Mouse (Mus musculus) heart, postnatal 0 days (tissue): ENCODE data around the gene Gps1. TPM values are rescaled to one million over a fixed set of nuclear protein-coding genes. Genes with fewer than 3 reads are reported as not detected.

Experiments
- ATAC-seq: fragments of 200-750 bp; cut with Nextera tagmentation; 2 replicates; pipeline ENCODE4 v1.8.0; 2017; ENCODE audit warnings: low read depth, moderate number of reproducible peaks, moderate library complexity; ENCODE audit not compliant: insufficient read depth
- DNase-seq: peaks from one replicate; pipeline ENCODE4 v3.0.0-alpha.2; 2016; ENCODE audit warnings: low spot score
- H3K27ac ChIP-seq: fragments of 300-500 bp; sonication (generic); 2 replicates; pipeline ENCODE4 v1.5.1; 2014; ENCODE audit warnings: low read depth, mild to moderate bottlenecking
- H3K27me3 ChIP-seq: fragments of 300-500 bp; sonication (generic); 2 replicates; pipeline ENCODE4 v1.6.1; 2014; ENCODE audit warnings: low read length, mixed read lengths; ENCODE audit not compliant: control insufficient read depth, insufficient read depth
- H3K36me3 ChIP-seq: fragments of 300-500 bp; sonication (generic); replicated peaks from 2 replicates; pipeline ENCODE4 v1.6.1; 2014; ENCODE audit warnings: low read length, mixed read lengths; ENCODE audit not compliant: control insufficient read depth, insufficient read depth
- H3K4me1 ChIP-seq: fragments of 300-500 bp; sonication (generic); 2 replicates; pipeline ENCODE4 v1.6.1; 2014; ENCODE audit warnings: antibody characterized with exemption; ENCODE audit not compliant: control insufficient read depth, insufficient read depth
- H3K4me2 ChIP-seq: fragments of 300-500 bp; sonication (generic); 2 replicates; pipeline ENCODE4 v1.6.1; 2014; ENCODE audit warnings: low read depth, mild to moderate bottlenecking, low read length, moderate library complexity
- H3K4me3 ChIP-seq: fragments of 300-500 bp; sonication (generic); 2 replicates; pipeline ENCODE4 v1.5.1; 2014; ENCODE audit warnings: low read depth, low read length
- H3K9ac ChIP-seq: fragments of 300-500 bp; sonication (generic); replicated peaks from 2 replicates; pipeline ENCODE4 v1.6.1; 2014; ENCODE audit warnings: low read depth, low read length, mixed read lengths
- H3K9me3 ChIP-seq: fragments of 300-500 bp; sonication (generic); replicated peaks from 2 replicates; pipeline ENCODE4 v1.6.1; 2016; ENCODE audit warnings: low read length; ENCODE audit not compliant: control insufficient read depth
- CTCF ChIP-seq: IDR thresholded peaks from 2 replicates; pipeline ENCODE4 v1.5.1; 2016; ENCODE audit warnings: antibody characterized with exemption, control low read depth, low read depth
- EP300 ChIP-seq: IDR thresholded peaks from 2 replicates; pipeline ENCODE4 v1.6.1; 2016; ENCODE audit warnings: antibody characterized with exemption, low read depth
- WGBS: fragments of 180-500 bp; shearing (Covaris S2); extraction: QIAGEN DNeasy Blood & Tissue Kit; methylation state at CpG from one replicate; pipeline ENCODE4 v1.1.7; 2014; 5-methylcytosine and 5-hydroxymethylcytosine counted together
- polyA plus RNA-seq: library from polyadenylated mRNA; unstranded; fragments of >200 nt; fragmentation: Nextera tagmentation; extraction: Ambion mirVana; gene quantifications from 2 replicates; pipeline ENCODE4 v1.2.1, GENCODE M21; 2015
- total RNA-seq: library from RNA; depleted of rRNA; stranded (reverse); fragments of >200 nt; gene quantifications from 2 replicates; pipeline ENCODE4 v1.2.3, GENCODE M21; 2014; ENCODE audit warnings: low replicate concordance

Gene Gps1
- total and polyA plus RNA-seq, 2 experiments from 2014 or later, result 94.2 to 125 TPM

GRCm38 (mm10) chr11:120768206-120768605, 15.9 kb upstream of the Gps1 start:
- H3K4me1 ChIP-seq, result no peaks in the 10 kb centered on the region
- H3K36me3 ChIP-seq, result no peaks in the 10 kb centered on the region
- H3K9ac ChIP-seq, result no peak overlapping the region
- H3K4me2 ChIP-seq, result no peak overlapping the region
- DNase-seq, result no peak
- WGBS, result 74% methylated on average over 1 of the region's 1 CpGs
- H3K4me3 ChIP-seq, result no peak overlapping the region
- no peak overlapping the region for H3K27ac ChIP-seq
- TF ChIP-seq EP300 (no peak), CTCF (no peak)
- H3K9me3 ChIP-seq, result no peaks in the 10 kb centered on the region
- no peak for ATAC-seq
- H3K27me3 ChIP-seq, result peaks cover 4% of the 10 kb centered on the region; the same call in 1 of the 2 replicates

DNA sequence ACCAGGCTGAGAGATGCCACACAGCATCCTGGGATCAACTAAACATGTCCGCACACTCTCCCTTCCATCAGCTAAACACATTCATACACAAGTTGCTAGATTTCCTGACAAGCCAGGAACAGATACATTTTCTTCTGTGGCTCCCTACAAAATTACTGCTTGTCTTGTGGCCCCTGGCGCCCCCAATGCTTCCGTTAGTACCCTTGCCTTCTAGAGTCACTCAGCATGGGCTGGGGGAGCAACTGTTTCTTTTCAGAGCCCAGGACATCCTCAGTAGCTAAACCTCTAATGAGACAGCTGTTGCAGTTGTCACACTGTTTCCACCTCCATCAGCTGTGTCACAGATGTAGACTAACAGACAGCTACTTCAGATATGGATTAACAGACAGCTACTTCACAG, 11.3 kb upstream of the Gps1 start:
- 57% methylated on average over 3 of the region's 3 CpGs for WGBS
- DNase-seq (no peak), ATAC-seq (no peak)
- Histone ChIP-seq H3K4me3 (no peak overlapping the region), H3K9me3 (no peaks in the 10 kb centered on the region), H3K27me3 (no peaks in the 10 kb centered on the region), H3K4me1 (no peaks in the 10 kb centered on the region), H3K27ac (no peak overlapping the region), H3K36me3 (no peaks in the 10 kb centered on the region), H3K4me2 (no peak overlapping the region), H3K9ac (no peak overlapping the region)
- no peak for TF ChIP-seq EP300
- no peak for TF ChIP-seq CTCF

DNA sequence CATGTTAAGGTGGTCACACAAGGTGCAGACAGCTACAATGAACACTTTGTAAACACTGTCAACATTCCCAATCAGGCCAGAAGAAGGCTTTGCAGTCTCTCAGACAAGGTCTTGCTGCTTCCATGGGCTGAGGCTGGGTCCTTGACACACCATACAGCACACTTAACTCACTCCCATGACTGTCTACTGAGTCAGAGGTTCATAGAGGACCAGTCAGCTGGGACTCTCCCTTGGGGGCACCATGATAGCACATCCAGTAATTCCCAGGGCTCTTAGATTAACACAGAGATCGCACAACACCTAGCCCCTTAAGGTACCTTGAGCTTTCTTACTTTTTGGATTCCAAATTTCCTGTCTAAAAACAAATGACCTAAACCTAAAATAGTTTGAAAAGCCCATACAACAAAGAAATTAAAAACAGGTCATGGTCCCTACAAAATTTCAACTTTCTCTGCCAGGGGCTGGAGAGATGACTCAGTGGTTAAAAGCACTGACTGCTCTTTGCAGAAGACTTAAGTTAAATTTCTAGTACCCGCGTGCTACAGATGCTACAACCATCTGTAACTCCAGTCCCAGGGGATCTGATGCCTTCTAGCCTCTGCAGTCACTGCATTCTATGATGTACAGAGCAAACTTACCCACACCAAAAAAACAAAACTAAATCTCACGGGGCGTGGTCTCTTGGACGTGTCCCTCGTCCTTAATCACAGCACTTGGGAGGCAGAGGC, 10.4 kb upstream of the Gps1 start:
- H3K27me3 ChIP-seq, result no peaks in the 10 kb centered on the region
- H3K9me3 ChIP-seq, result no peaks in the 10 kb centered on the region
- H3K9ac ChIP-seq, result no peak overlapping the region
- no peaks in the 10 kb centered on the region for H3K36me3 ChIP-seq
- no peak overlapping the region for H3K4me2 ChIP-seq
- no peak for TF ChIP-seq EP300
- TF ChIP-seq CTCF, result no peak
- no peak overlapping the region for H3K4me3 ChIP-seq
- ATAC-seq, result no peak
- H3K27ac ChIP-seq, result no peak overlapping the region
- H3K4me1 ChIP-seq, result no peaks in the 10 kb centered on the region
- no peak for DNase-seq
- 74% methylated on average over 7 of the region's 7 CpGs for WGBS

GRCm38 (mm10) chr11:120775774-120776469, 8.2 kb upstream of the Gps1 start:
- H3K27ac ChIP-seq, result no peak overlapping the region
- H3K36me3 ChIP-seq, result 0 out of 2 replicates have a peak, but pooled peaks cover 8% of the 10 kb centered on the region
- H3K27me3 ChIP-seq, result no peaks in the 10 kb centered on the region
- no peak overlapping the region for H3K4me3 ChIP-seq
- no peak overlapping the region for H3K4me2 ChIP-seq
- 23% methylated on average over 15 of the region's 15 CpGs for WGBS
- DNase-seq (peak; percentile 88), ATAC-seq (peak; percentile 93)
- H3K9ac ChIP-seq, result no peak overlapping the region
- H3K4me1 ChIP-seq, result no peaks in the 10 kb centered on the region
- TF ChIP-seq CTCF (peak; percentile 100), EP300 (no peak)
- no peaks in the 10 kb centered on the region for H3K9me3 ChIP-seq

DNA sequence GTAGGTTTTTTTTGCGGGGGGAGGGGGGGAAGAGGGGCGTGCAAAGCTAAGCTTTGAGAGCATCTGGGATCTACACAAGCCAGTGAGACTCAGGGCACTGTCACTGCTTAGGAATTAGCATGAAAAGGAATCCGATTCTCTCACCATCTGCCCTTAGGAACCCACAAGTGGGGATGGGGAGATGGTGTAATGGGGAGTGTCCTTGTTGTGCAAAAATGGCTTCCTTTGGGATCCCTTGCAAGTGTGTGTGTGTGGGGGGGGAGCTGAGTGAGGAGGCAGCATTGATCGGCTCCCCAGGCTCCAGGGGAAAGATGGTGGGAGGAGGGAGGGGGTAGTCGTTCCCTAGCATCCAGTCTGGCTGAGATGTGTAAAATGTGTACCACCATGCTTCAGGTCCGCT, 6.9 kb upstream of the Gps1 start:
- DNase-seq, result no peak
- TF ChIP-seq EP300 (no peak), CTCF (no peak)
- 29% methylated on average over 6 of the region's 6 CpGs for WGBS

More for the DNA sequence above, 6.9 kb upstream of the Gps1 start:
- no peak for ATAC-seq
- no peaks in the 10 kb centered on the region for H3K4me1 ChIP-seq
- peaks cover 16% of the 10 kb centered on the region; the same call in 1 of the 2 replicates for H3K36me3 ChIP-seq
- H3K27ac ChIP-seq, result no peak overlapping the region
- no peak overlapping the region for H3K4me2 ChIP-seq
- H3K4me3 ChIP-seq, result no peak overlapping the region
- H3K27me3 ChIP-seq, result no peaks in the 10 kb centered on the region
- no peaks in the 10 kb centered on the region for H3K9me3 ChIP-seq
- H3K9ac ChIP-seq, result no peak overlapping the region
